Mouse (Mus musculus) layer of hippocampus, adult 18-20 months (tissue): ENCODE results near the gene Cep44. TPM values are rescaled to one million over a fixed set of nuclear protein-coding genes. Genes with fewer than 3 reads are reported as not detected.

ENCODE experiments used
- DNase-seq, 2 experiments: peaks; one replicate each; pipeline ENCODE4 v3.0.0; 2022; ENCODE audit warnings: low spot score in 2 of 2
- microRNA-seq, 2 experiments: library from miRNA; unstranded; fragments of <30 nt; microRNA quantifications; one replicate each; pipeline ENCODE4 v1.2.0; 2021
- total RNA-seq, 2 experiments: library from RNA; stranded (reverse); gene quantifications; 2 replicates each; pipeline ENCODE4 v1.2.3; 2021

Gene Cep44
- total RNA-seq, 2 experiments from 2014 or later = 19.0 to 20.4 TPM

- DNase-seq = no peak
Observed at GRCm38 (mm10) chr8:56489496-56489895, 61.4 kb downstream of the Cep44 start.

GRCm38 (mm10) chr8:56486006-56486405 is 64.8 kb downstream of the Cep44 start:
- peak in 1 of 2 experiments; percentile 31 for DNase-seq

Small RNA genes lying within 50 kb of the gene (microRNA-seq; reads per million reads assigned to microRNA genes)
- gene Gm25992 = 0 reads per million in 2 experiments

Other genes with a start within 250 kb of the Cep44 start
- gene Fbxo8, start within 50 bp of the Cep44 start, total RNA-seq = 10 to 100 TPM; 25.6 to 31.4 TPM